Mouse (Mus musculus) mouse trophoblast stem cell (cell line): ENCODE data around the gene Gm20388.

Experiments used
- in situ Hi-C, 2 experiments: fragments of 300-500 bp; cut with MseI, MboI; formaldehyde crosslinking; loops; 2 replicates in 1 of 2; 3 replicates in 1 of 2; pipeline ENCODE4 v1.15.1; 2025

The Gm20388 gene

DNA sequence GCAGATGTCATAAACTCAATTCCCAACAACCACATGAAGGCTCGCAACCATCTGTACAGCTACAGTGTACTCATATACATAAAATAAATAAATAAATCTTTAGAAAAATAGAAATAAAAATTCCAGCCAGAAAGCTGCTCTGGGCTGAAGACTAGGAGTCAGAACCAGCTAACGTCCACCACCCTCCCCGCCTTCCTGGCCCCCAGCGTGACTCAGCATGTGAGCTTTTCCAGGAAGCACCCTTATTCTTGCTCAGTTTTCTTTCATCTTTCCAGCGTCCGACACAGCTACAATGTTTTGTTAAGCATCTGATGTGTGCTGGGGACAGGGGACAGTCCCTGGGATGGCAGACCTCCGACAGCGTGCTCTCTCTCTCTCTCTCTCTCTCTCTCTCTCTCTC is 3434.5 kb downstream of the Gm20388 start:
- in situ Hi-C loops: no loop called here

DNA sequence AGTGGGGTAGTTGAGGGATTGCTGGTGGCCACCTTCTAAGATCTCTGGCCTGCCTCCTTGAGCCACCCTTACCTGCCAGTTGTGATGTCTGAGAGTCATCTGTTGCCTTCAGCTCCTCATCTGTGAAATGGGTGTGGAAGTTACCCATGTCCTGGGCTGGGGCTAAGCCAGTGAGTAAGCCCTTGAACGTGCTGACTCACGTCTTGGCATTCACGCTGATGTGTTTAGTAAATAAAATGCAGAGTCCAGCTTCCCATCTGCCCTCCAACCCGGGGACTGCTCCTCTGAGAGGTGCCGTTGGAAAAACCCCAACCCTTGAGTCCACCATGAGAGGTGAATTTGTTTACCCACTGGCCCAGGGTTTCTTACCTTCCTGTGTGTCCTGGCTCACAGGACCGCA is 3435.2 kb downstream of the Gm20388 start:
- in situ Hi-C loops: no loop called here

DNA sequence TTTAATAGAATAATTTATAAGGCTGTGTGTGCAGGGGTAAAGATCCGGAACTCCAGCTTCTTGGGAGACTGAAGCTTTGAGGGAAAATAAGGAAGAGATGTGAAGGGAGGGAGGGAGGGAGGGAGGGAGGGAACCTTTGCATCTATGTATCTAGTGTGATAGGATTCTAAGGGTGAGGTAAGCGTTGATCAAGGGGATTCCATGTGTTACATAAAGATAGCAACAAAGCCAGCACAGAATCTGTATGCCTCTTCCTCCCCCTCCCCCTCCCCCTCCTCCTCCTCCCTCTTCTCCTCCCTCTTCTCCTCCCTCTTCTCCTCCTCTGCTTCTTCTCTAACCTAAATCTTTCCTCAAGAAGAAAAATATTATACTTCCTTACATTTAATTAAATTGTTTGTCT is 3436.7 kb downstream of the Gm20388 start:
- in situ Hi-C loops: no loop called here

DNA sequence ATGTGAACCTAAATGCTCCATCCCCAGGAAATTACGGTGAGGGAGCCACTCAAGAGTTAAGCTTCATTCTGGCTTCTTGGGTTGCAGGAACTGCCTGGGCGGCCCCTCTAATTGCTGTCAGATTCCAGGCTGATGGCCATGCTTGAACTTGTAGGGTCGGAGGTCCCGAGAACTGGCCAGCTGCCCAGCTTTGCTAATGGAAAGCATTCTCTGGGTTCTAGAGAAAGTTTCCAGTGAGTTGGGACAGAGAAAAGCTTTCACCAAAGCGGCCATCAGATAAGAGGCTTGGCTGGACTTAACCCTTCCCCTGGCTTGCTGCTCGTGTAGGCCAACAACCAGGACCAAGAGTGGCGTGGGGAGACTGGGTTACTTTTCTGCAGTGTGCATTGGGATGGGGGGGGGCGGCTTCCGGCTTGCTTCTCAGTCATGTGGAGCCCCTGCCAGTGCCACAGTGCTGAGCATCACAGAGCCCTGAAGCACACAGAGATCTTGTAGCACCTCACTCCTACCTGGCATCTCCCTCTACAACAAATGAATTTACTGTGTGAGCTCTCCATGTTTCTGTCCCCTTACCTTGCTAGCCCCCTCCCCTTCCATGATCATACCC is 3437.7 kb downstream of the Gm20388 start:
- in situ Hi-C loops: no loop called here

DNA sequence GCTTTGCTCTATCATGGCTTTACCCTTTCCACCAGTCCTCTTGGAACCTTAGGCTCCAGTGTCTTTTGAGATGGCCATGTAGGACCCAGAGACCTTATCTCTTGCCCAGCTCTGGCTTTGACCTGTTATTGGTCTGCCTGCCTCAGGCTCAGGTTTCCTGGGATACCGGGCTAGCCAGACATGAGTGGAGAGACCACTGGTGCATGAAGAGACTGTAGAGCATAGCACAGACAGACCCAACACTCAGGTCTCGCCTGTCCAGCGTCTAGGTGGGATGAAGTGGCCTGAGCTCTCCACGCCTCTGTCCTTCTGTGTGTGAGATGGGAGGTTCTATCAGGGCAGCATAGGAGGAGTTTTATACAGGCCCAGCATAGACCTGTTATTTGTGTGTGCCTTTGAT is 3438.4 kb downstream of the Gm20388 start:
- in situ Hi-C loops: no loop called here

DNA sequence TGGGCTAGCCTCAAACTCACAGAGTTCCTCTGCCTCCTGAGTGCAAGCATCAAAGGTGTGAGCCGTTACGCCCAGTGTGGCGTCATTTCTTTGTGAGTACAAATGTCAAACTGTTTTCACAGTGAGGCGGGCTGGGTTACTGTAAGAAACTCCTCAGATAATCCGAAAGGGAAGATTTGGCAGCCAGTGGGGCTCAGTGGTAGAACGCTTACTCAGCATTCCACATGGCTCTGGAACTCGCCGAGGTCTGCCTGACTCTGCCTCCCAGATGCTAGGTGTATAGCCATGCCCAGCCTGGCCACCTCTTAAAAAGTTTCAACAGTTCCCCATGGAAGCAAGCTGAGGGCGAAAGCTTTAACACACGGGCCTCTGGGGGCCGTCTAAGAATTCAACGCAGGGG is 3441.5 kb downstream of the Gm20388 start:
- in situ Hi-C loops: no loop called here

DNA sequence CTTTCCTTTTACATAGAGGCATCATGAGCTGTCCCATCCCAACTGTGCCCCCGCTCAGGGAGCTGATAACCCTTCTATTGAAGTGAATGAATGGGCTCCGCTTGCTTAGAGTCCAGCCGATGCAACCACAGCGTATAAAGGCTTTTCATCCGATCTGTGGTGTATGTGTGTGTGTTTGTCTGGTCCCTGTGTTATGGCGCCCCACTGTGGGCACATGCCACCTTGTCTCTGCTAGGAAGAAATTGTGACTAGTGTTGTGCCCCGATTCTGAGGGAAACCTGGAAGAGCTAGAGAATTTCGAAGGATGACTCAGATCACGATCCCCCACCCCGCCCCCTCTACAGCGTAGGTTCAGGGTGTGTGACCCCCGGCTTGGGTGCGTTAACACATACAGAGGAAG is 3442.1 kb downstream of the Gm20388 start:
- in situ Hi-C loops: no loop called here

DNA sequence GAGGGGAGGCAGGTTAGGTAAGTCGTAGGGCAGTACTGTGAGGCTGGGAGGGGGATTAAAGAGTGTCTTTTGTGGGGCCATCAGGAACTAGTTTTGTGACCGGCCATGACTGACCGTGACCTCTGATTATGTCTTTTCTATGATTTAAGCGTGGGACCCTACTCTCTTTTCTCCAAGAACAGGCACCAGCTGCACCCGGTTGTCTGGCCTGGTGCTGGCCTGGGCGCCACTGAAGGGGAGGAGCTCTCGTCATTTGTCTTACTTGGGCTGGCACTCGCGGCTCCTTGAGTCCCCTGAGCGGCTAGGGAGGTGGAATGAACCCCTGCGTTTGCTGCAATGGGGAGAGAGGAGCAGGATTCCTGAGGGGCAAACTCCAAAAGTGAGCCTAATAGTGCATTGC is 3442.6 kb downstream of the Gm20388 start:
- in situ Hi-C loops: no loop called here

DNA sequence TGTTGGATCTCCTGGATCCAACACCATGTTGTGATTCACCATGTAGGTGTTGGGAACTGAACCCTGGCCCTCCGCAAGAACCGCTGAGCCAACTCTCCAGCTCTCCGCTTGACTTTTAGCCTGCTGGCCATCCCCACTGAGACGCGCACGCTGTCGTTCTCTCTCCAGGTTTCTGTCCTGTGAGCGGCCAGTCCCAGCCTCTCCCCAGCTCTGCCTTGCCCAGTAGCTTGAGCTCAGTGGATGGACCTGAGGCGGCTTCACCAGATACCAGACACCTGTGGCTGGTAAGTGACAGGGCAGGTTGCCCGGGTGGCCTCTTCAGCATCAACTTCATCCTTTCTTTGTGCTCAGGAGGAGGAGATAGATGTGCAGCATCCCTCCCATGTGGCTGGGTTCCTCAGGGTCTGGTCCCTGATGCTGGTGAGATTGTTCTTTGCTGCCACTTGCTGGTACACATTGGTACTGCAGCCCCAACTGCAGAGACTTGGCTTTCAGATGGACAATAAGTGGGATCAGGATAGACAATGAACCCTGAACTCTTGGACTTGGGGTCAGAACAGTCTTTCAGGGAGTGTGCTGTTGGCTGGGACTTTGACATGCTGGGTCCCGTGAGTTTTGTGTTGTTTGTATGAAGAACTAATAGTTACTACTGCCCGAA is 3450.6 kb downstream of the Gm20388 start:
- in situ Hi-C loops: no loop called here

DNA sequence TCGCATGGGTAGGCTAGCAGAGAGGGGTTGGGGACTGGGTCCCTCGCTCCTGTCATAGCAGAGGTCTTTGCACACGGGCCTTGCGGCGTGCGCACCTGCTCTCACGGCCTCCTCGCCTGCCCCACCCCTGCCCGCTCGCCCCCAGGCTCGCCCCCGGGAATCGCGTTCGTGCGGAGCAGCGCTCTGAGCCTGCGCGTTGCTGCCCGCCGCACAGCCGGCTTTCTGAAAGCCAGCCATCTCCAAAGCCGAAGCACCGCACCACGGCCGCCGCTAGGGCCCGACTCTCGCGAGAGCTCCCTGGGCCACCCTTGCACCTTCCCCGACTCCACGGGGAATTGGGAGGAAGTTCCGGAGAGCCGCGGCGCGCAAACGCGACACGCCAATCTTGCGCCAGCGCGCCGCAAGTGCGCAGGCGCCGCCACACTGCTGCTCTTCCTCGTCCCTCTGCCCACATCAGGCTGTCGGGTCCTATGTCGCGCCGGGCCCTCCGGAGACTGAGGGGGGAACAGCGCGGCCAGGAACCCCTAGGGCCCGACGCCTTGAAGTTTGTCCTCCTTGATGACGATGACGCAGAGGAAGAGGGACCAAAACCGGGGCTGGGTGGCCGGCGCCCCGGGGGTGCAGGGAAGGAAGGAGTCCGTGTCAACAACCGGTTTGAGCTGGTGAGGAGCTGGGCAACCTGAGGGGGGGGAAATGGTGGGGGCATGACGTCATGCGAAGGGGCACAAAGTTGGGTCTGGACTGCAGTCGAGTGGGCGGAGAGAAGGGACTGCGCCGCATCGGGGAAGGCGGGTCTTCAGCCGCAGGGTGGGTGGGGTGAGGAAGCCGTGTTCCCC is 3463.0 kb downstream of the Gm20388 start, which contains the start of gene Tcf25:
Gene Tcf25 (plus strand): TSS at position 351 of the 836 bp plus-strand sequence.
- in situ Hi-C loops: no loop called here

DNA sequence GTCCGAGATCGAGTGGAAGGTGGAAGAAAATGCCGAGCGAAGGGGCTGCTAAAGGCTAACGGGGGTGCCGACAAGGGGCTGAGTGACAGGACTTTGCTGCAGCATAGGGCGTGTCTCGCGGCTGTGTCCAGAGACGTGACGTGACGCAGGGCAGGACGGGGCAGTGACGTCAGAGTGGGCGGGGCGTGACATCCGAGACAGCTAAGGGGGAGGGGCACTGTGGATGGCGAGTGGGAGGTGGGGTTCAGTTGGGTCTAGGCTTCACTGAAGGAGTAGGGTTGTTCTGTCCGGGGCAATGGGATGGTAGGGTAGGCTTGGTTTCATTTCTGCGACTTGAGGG is 3463.6 kb downstream of the Gm20388 start:
- in situ Hi-C loops: no loop called here

DNA sequence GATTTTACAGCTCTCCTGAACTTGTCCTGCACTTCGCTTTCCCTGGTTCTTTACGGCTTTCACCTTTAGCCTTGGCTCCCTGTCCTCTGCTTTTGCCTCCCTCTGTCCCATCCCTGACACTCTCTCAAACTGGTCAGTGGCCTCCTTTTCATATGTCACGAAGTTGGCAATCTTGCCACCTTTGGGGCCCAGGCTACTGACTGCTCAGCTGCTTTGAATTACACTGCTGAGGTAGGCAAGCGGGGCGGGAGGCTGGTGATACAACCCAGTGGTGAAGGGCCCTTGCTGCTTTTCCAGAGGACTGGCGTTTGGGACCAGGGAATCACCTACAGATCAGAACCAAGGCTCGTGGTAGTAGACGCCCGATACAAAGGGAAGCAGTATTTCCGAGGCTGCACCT is 3465.1 kb downstream of the Gm20388 start:
- in situ Hi-C loops: no loop called here

DNA sequence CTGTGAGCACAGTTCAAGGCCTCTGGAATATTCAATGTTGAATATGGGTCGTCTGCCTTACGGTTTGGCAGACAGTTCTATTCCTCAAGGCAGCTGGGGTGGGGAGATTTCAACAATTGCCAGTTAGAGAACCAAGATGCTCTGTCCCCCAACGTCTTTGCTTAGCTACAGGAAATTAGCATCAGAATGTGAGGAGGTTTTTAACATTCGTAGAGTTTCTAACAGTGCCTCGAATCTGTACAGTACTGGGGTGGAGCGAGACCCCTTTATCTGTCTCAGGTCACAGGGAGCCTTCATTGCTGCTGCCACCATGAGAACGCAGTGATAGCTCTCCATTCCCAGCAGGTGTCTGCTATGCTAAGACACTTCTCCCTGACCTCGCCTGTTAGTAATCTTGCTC is 3465.5 kb downstream of the Gm20388 start:
- in situ Hi-C loops: no loop called here

DNA sequence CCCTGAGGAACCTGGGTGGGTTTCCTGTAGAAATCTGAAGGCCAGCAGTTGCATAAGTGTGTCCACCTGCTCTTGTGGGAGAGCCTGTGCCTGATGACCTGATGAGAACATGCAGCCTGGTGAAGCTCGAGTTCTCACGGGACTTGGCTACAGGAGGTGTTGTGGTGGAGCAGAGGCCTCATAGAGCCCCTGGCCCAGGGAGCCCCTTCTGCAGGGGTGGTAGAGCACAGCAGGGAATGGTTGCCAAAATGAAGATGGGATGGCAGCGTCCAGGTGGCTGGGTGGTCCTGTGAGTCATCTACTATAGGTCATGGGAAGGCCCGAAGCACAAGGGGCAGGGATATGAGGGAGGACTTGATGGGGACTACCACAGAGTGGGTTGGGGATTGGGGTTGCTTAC is 3471.1 kb downstream of the Gm20388 start:
- in situ Hi-C loops: no loop called here

DNA sequence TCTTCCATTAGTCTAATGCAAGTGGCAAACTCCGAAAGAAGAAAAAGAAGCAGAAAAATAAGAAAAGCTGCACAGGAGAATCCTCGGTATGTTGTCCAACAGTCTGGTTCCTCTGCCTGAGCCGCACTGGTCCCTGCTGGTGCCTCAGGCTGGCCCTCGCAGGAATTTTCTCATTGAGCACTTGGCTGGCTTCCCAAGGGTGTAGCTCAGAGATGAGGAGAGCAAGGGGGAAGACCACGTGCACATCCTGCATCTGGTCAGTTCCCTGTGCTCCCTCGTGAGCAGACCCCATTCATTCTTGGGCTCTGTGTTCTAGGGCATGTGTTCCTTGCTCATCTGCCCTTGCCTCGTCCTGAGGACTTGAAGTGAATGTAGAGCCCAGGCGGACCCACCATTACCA is 3471.9 kb downstream of the Gm20388 start:
- in situ Hi-C loops: no loop called here

DNA sequence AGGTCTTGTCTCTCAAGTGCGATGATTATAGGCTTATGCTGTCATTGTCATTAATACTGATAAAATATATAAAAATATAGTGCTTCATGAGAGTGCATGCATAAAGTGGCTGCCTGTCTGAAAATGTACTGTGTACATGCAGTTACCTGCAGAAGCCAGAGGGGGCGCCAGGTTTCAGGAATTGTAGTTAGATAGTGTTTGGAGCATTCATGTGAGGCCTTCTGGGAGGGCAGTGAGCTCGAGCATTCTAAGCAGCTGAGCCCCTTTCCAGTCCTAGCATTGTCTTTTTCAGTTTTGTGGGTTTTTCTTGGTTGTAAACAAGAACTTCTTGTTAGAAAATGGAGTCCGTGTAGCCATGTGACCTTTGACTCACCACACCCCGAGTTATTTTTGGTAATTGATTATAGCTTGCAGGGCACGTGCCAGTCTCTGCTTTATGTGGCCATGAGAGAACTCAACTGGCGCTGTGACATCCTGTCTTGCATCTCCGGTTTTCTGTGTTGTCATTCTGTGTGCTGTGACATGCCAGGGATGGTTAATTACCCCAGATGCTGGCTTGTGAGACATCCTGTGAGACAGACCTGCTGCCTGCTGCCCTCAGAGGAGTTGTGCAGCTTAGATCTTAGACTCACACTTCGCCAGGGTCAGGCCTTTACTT is 3474.4 kb downstream of the Gm20388 start:
- in situ Hi-C loops: no loop called here

DNA sequence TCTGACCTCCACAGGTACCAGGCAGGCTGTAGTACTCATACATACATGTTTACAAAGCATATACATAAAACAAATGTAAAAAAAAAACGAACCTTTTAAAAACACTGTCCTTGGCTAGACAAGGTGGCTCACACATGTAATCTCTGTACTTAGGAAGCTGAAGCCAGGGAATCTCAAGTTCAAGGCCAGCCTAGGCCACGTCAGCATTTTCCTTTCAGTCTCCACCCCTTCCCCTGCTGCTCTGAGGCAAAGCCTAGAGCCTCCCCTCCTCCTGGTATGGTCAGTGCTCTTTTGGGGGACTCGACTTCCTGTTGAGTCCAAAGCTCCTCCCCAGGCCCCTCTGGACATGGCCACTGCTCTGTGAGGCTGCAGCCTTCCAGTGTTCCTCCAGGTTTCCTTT is 3476.4 kb downstream of the Gm20388 start:
- in situ Hi-C loops: no loop called here

DNA sequence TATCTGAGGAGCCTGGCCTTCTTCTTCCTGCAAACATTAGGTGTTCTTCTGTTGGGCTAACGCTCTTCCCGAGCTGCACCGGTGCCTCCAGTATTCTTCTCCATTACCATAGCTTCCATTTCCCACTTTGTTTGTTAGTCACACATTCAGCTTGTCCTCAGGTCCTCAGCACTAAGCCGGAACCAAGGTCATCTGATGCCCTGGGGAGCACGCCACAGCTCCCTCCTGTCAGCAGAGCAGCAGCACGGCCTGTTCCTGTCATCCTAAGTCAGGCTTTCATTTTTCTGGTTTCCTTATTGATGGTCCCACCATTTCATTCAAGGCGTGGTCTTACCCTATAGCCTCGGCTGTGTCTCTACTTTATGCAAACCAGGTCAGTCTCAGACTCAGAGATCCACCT is 3477.2 kb downstream of the Gm20388 start:
- in situ Hi-C loops: no loop called here

DNA sequence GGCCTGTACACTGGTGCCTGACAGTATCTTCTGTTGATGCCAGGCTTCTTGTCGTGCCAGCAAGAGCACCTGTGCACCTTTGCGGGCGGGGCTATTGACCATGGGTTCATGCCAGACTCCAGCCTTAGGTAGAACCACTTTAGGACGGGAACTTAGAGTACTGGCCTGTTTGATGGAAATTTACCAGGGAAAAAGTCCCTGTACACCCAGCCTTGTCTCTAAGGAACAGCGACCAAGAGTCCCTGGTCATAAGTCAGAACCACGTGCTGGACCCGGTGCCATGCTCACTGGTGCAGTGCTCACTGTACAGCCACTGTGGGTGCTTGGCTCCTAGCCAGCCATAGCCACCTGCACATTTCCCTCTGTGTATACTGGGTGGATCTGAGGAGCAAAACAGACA is 3478.4 kb downstream of the Gm20388 start:
- in situ Hi-C loops: no loop called here

DNA sequence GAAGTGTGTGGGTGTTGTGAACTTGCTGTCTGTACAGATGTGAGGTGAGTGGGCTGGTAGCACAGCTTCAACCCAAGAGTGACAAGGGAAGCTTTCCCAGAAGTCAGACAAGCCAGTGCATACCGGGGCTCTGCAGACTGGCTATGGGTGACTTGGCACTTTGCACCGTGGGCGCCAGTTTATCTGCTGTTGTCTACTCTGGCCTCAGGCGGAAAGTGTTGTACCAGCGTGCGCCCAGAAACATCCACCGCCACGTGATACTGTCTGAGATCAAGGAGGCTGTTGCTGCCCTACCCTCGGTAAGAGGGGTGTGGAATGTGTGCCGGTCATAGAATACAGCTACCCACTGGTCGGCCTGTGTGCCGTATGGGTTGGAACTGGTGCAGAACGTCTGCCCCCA is 3487.7 kb downstream of the Gm20388 start:
- in situ Hi-C loops: no loop called here

DNA sequence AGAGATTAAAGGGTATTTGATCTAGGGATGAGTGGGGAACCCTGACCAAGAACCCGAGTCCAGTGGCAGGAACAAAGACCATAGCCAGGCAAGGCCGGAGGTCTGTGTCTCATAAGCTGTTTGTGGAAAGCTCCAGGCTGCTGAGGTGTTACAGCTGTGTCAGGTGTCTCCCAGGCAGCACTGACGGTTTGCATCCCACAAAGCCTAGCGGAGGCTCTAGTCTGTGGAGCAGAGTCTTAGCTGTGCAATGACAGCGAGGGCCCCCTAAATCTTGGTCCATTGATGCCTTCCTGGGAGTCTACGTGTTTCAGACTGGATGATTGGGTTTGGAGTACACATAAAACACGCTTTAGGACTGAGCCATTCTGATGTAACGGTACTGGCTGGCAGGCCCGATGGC is 3491.3 kb downstream of the Gm20388 start:
- in situ Hi-C loops: no loop called here

DNA sequence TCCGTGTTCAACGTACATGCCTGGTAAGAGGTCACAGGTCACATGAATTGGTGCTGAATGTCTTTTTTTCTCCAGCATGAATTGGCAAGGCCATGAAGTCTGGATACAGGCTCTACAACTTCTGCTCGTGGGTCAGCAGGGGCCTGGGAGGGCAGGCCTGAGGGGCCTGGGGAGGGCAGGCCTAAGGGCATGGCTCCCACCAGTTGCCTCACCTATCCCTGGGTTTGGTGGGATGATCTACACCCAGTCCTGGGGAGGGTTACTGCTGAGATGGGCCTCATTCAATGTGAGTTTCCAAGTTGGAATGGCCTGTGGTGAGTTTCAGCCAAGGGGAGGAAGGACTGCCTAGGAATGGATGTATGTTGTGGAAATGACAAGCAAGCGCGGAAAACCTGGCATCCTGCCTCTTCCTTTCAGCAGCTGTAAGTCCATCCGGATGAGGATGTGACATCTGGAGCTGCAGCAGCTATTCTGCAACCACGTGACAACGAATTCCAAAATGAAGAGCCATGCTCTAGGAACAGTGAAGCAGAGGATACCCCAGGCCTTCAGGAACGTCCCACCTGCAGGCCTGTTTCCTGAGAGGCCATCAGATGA is 3492.2 kb downstream of the Gm20388 start:
- in situ Hi-C loops: no loop called here
